11 mouse cellular contexts compared by ENCODE assay signal in the genomic region with DNA sequence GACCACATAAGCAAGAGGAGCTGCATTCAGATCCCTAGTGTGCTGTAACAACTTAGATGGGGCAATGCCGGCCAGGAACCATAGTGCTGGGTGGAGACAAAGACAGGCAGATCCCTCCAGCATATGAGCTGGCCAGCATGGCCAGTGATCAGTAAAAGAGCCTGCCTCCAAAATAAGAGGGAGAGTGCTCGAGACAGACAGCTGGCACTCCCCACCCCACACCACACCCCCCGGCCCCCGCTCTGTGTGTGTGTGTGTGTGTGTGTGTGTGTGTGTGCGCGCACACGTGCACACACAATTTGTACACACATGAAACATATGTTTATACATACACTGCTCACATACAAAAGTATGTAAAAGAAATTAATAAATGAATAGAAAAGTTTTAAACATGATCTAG.
"Had no signal": no experiment of that assay in that cellular context is flagged by ENCODE, and none has a peak within 500 bp of the region (broad histone marks: within the 10 kb centered on the region; RNA-seq: fewer than 3 reads in every experiment).

No protein-coding gene starts in this region.

- H3K27ac ChIP-seq: left cerebral cortex, adult 2 months; limb, embryonic 10.5 days; liver, embryonic 15.5 days; stomach, postnatal 0 days had no signal

- DNase-seq: kidney, adult 2 months; kidney, postnatal 25 days; lung, adult 2 months; lung, postnatal 36 days; thymus, postnatal 4 days had no signal

- H3K9ac ChIP-seq: liver, embryonic 15.5 days had no signal

- H3K9me3 ChIP-seq: limb, embryonic 10.5 days; liver, embryonic 15.5 days had no signal

- H3K36me3 ChIP-seq: limb, embryonic 10.5 days; liver, embryonic 15.5 days had no signal

- H3K27me3 ChIP-seq: liver, embryonic 15.5 days had no signal

- H3K4me3 ChIP-seq: left cerebral cortex, adult 2 months; limb, embryonic 10.5 days; liver, embryonic 15.5 days had no signal

- H3K4me2 ChIP-seq: liver, embryonic 11.5 days; liver, embryonic 15.5 days had no signal

- ATAC-seq: lung, postnatal 0 days had no signal
